Mouse (Mus musculus) ovary, postnatal 10 days (tissue): ENCODE measurements around the gene Krt26.

Experiments used
- DNase-seq: peaks from one replicate; pipeline ENCODE4 v3.0.0; 2022; ENCODE audit warnings: low spot score

Krt26 gene

GRCm38 (mm10) chr11:99284011-99284410 lies 53.8 kb downstream of the Krt26 start:
- DNase-seq, result no peak

DNA sequence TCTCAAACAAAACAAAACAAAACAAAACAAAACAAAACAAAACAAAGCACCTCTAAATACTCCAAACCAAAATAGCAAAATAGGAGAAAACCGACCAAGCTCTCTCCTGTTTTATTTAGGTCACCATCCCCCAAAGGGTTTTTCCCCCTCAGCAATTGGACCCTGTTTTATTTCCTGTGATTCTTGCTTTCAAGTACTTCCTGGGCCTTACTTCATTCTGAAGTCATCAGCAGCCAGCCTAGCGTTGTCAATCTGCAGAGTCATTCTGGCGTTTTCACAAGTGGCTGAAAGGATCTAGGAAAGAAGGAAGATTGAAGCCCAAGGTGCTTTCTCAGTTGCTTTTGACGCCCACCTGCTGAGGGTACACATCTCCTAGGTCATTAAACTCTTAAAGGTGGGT lies 54.4 kb downstream of the Krt26 start:
- DNase-seq, result no peak

- no peak for DNase-seq
Measured at GRCm38 (mm10) chr11:99281116-99281515, 56.6 kb downstream of the Krt26 start.

DNA sequence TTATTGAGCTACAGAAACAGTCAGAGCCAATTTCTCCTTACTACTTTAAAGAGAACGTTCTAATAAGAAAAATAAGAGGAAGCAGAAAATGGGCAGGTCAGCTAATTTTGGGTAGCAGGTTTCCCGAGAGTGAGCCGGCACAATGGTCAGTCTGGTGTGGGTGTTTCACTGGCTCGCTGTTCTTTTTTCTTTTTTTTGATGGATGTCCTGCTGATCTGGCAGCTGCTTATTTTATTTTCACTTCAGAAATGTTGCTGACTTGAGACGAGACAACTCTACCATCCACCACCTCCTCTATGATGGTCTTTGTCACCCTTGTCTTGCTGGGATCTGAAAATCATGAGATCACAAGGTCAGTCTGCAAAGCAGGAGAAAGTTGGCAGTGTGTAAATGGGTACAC lies 57.8 kb downstream of the Krt26 start:
- no peak for DNase-seq
